Mouse (Mus musculus) embryonic stem cell, embryonic (primary cell): ENCODE data around the gene Armc2.

Experiments used
- CTCF ChIA-PET, 4 experiments: fragments of 300-600 bp in 2 of 4; fragments of 350-600 bp in 2 of 4; sonication (Branson Sonifier 250); formaldehyde crosslinking; loops; one replicate each; lab custom pipeline; 2022; ENCODE audit warnings: inconsistent platforms in 2 of 4; lab: Charles Lee
- POLR2A ChIA-PET, 4 experiments: fragments of 300-600 bp in 2 of 4; fragments of 350-600 bp in 2 of 4; sonication (Branson Sonifier 250); formaldehyde crosslinking; loops; one replicate each; lab custom pipeline; 2022; ENCODE audit warnings: antibody characterized with exemption in 4 of 4, inconsistent platforms in 1 of 4; lab: Charles Lee

Armc2 gene

GRCm38 (mm10) chr10:41992059-41992440, 26.2 kb downstream of the Armc2 start:
- CTCF ChIA-PET: interaction anchor here in 1 of 4 experiments (0.9 to 1.1 kb wide), 2 partner anchors 298 to 303 kb away, joined by 3 read pairs; no protein-coding TSS in a partner anchor
- POLR2A ChIA-PET: no interaction called here

DNA sequence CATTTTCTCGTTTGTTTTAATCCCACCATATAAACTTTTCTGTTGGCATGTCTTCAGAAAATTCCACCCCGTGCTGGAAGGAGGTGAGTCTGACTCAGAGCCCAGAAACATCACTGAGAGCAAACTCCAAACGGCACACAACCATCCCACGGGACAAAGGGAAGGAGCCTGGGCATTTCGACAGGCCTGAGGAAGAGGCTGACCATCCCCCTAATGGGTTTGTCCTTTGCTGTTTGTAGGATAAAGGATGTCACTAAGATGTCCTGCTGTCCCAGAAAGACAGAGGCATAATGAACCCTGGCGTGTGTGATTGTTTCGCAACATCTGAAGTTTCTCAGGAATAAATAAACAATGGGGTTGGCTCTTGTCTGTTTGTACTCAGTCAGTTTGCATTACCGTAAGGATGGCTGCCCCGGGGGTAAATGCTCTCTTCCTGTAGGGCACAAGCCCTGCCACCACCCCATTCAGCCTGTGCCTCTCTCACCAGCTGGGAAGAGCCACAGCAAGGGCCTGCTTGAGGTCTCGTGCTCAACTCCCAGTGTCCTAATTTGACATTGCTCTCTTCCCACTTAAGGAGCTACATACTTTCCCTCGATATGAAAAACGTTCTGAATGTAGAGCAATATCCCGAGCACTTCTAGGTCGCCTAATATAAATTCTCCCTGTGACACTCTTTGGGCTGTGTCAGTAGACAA, 26.7 kb downstream of the Armc2 start:
- CTCF ChIA-PET: interaction anchor here in 1 of 4 experiments (1.1 kb wide), 1 partner anchor 298 kb away, joined by 3 read pairs; no protein-coding TSS in a partner anchor
- POLR2A ChIA-PET: interaction anchor here in 1 of 4 experiments (0.6 to 1.0 kb wide), 2 partner anchors 21 to 130 kb away, joined by 3 read pairs; no protein-coding TSS in a partner anchor

DNA sequence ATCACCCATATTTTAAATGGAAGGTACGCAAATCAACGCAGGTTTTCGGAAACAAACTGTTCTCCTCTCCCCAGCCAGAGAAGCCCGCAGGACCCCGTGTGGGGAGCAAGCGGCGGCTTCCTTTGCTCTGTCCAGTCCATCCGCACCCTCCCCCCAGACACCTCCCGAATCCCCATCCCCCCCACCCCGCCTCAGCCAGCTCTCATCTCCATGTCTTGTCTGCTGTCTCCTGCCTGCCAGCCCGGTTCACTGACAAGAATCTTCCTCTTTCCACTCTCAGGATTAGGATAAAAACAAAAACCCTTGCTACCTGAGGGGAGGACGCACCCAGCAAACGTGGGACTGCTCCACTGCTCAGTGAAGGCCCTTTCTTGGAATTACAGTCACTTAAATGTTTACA, 27.3 kb downstream of the Armc2 start:
- POLR2A ChIA-PET: interaction anchor here in 1 of 4 experiments (0.6 to 1.0 kb wide), 2 partner anchors 20 to 131 kb away, joined by 3 read pairs; no protein-coding TSS in a partner anchor
- CTCF ChIA-PET: interaction anchor here in 1 of 4 experiments (0.6 kb wide), 1 partner anchor 10 kb away, joined by 3 read pairs; no protein-coding TSS in a partner anchor

DNA sequence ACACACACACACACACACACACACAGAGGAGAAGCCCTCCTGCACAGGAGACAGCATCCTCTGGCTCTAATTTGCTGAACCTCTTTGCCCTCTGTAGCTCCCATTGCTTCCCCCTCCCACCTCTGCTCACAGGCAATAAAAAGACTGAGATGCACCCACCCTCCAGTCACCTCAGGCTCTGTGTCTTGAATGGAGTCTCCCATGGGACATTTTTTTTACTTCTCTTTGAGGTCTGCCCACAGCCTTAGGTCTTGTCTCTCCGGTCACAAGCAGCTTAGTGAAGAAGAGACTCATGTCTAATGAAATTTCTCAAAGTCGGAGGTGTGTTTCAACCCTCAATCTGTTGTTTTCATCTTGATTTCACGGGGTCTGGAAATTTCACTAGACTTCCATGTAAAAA, 29.3 kb downstream of the Armc2 start:
- ChIA-PET CTCF (interaction anchor here in 1 of 4 experiments (0.6 kb wide), 1 partner anchor 8 kb away, joined by 3 read pairs; no protein-coding TSS in a partner anchor), POLR2A (interaction anchor here in 3 of 4 experiments (0.6 to 1.1 kb wide), 4 partner anchors 8 to 426 kb away, joined by 3 to 5 read pairs (median 3); no protein-coding TSS in a partner anchor)

- ChIA-PET POLR2A (no interaction called here), CTCF (interaction anchor here in 1 of 4 experiments (0.5 kb wide), 1 partner anchor 481 kb away, joined by 6 read pairs; no protein-coding TSS in a partner anchor)
Measured at GRCm38 (mm10) chr10:41986126-41986525, 32.1 kb downstream of the Armc2 start.

- CTCF ChIA-PET: interaction anchor here in 3 of 4 experiments (0.5 to 1.2 kb wide), 5 partner anchors 47 to 1367 kb away, joined by 3 to 5 read pairs (median 3); no protein-coding TSS in a partner anchor
Measured at GRCm38 (mm10) chr10:41984221-41984620, 34.0 kb downstream of the Armc2 start.

GRCm38 (mm10) chr10:41982821-41983220, 35.4 kb downstream of the Armc2 start:
- ChIA-PET CTCF (interaction anchor here in 2 of 4 experiments (0.6 to 0.7 kb wide), 2 partner anchors 622 to 663 kb away, joined by 3 read pairs; no protein-coding TSS in a partner anchor), POLR2A (interaction anchor here in 1 of 4 experiments (2.1 kb wide), 1 partner anchor 45 kb away, joined by 5 read pairs; no protein-coding TSS in a partner anchor)

More at GRCm38 (mm10) chr10:41984221-41984620, 34.0 kb downstream of the Armc2 start:
- POLR2A ChIA-PET: interaction anchor here in 3 of 4 experiments (0.5 to 2.1 kb wide), 4 partner anchors 13 to 1035 kb away, joined by 3 to 5 read pairs (median 5); no protein-coding TSS in a partner anchor

- ChIA-PET POLR2A (interaction anchor here in 3 of 4 experiments (0.7 to 1.0 kb wide), 6 partner anchors 17 to 314 kb away, joined by 3 to 5 read pairs (median 4); no protein-coding TSS in a partner anchor), CTCF (interaction anchor here (0.6 to 1.5 kb wide), 39 partner anchors 8 to 1465 kb away, joined by 3 to 33 read pairs (median 4); no protein-coding TSS in a partner anchor)
Measured at GRCm38 (mm10) chr10:41980772-41981383, 37.4 kb downstream of the Armc2 start.

DNA sequence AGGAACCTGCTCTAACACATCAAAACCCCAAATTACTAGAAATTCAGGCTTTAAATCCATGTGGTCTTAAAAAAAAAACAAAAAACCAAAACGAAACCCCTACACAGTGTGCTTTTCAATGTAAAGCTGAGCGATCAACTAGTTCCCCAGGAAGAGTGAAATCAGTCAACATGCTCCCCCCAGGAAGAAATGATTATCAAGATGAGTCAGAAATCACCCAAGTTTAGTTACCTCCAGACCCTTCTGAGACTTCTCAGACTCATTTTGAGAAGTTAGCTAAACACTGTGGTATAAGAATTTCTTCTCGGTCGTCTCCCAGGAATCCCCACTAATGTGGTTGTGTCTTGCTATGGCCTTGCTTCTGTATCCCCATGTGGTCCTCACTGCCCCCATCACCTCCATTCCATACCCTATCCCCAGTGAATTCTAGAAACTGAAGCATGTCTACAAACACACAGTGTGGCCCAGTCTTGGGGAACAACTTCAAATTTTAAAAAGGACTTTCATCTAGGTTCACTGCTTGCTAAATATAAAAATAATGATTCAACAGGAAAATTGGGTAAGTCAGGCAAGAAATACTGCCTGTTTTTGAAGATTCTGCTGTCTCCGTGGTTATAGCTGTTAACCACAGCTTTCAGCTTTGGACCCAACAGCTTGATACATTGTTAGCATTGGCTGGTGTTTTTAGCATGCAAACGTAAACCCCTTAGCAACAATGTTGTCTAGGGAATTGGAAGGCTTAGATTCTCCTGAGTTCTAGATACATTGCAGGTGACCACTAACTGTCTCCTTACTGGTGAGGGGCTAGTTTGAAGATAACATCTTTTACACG, 39.6 kb downstream of the Armc2 start:
- ChIA-PET POLR2A (interaction anchor here in 2 of 4 experiments (1.3 to 1.6 kb wide), 2 partner anchors 299 to 315 kb away, joined by 3 to 4 read pairs; no protein-coding TSS in a partner anchor), CTCF (interaction anchor here in 2 of 4 experiments (0.7 to 1.9 kb wide), 4 partner anchors 293 to 936 kb away, joined by 3 to 5 read pairs (median 5); no protein-coding TSS in a partner anchor)

- CTCF ChIA-PET: interaction anchor here in 2 of 4 experiments (0.6 to 1.1 kb wide), 3 partner anchors 8 to 319 kb away, joined by 3 to 5 read pairs (median 3); no protein-coding TSS in a partner anchor
Measured at GRCm38 (mm10) chr10:41972676-41973075, 45.6 kb downstream of the Armc2 start.

DNA sequence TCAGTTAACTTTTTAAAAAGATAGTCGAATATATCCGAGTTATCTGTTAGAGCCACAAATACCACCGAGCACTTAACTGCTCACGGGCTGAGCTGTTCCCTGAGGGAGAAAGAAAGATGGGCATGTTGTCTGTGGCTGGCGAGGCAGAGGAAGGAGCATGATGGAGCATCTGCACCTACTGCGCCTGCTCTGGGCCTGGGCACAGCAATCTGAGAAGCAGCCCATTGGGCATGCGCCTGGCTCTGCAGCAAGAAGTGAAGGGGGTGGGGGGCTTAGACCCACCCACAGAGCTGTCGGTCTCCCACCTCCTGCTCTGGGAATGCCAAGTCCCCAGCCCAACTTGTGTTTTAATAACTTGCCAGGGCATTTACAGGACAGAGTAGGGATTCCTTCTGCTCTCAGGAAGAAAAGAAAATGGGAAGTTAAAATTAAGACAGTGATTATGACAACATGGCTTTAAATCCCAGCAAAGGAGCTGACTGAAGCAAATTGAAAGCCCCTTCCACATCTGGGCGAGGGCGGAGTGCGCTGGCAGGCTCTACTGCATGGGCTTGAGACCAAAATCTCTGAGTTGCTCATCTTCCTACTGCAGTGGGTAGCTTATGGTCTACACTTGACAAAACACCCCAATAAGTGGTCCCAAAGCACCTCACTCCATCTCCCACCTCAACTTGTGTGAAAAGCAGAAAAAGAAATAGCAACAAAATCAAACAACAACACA, 50.2 kb downstream of the Armc2 start:
- CTCF ChIA-PET: interaction anchor here in 1 of 4 experiments (0.6 kb wide), 1 partner anchor 278 kb away, joined by 3 read pairs; no protein-coding TSS in a partner anchor
- POLR2A ChIA-PET: no interaction called here

More at GRCm38 (mm10) chr10:41972676-41973075, 45.6 kb downstream of the Armc2 start:
- POLR2A ChIA-PET: interaction anchor here in 1 of 4 experiments (1.0 kb wide), 1 partner anchor 454 kb away, joined by 3 read pairs; the partner anchor contains the start of gene Cd164

GRCm38 (mm10) chr10:41962725-41963124, 55.5 kb downstream of the Armc2 start:
- POLR2A ChIA-PET: no interaction called here
- CTCF ChIA-PET: interaction anchor here in 2 of 4 experiments (0.7 to 1.7 kb wide), 2 partner anchors 333 to 403 kb away, joined by 4 to 6 read pairs; no protein-coding TSS in a partner anchor

DNA sequence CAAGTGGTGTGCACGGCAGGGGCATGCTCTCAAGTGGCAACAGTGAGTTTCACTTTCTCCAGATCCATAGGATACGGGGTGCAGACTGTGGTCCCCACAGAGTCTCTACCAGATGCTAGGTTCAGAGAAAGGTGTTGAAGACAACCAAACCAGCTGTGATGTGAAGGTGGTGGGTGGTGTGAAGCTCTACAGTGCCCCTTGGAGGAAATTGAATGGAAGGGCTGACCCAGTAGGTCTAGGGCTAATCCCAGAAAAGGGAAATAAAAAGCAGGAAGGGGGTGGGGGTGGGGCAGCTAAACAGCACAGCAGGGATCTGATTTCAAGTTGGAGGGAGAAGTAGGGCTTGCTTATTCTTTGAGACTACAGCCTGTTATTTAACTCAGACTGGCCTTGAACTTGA, 58.4 kb downstream of the Armc2 start:
- ChIA-PET POLR2A (interaction anchor here in 2 of 4 experiments (0.8 to 1.8 kb wide), 4 partner anchors 132 to 441 kb away, joined by 3 to 5 read pairs (median 3); partner anchors contain the start of gene Cd164 (in 1 of the 2)), CTCF (interaction anchor here in 2 of 4 experiments (0.5 to 1.6 kb wide), 14 partner anchors 21 to 822 kb away, joined by 3 to 8 read pairs (median 4); no protein-coding TSS in a partner anchor)

GRCm38 (mm10) chr10:41958677-41959274, 59.5 kb downstream of the Armc2 start:
- ChIA-PET POLR2A (interaction anchor here in 3 of 4 experiments (0.6 to 1.1 kb wide), 5 partner anchors 51 to 324 kb away, joined by 3 to 6 read pairs (median 3); no protein-coding TSS in a partner anchor), CTCF (interaction anchor here in 1 of 4 experiments (0.6 to 1.6 kb wide), 2 partner anchors 28 to 332 kb away, joined by 4 read pairs; no protein-coding TSS in a partner anchor)

- ChIA-PET CTCF (interaction anchor here in 1 of 4 experiments (1.0 kb wide), 1 partner anchor 132 kb away, joined by 3 read pairs; no protein-coding TSS in a partner anchor), POLR2A (interaction anchor here in 3 of 4 experiments (0.6 to 1.0 kb wide), 3 partner anchors 50 to 325 kb away, joined by 3 to 6 read pairs (median 3); no protein-coding TSS in a partner anchor)
Measured at GRCm38 (mm10) chr10:41957421-41958225, 60.6 kb downstream of the Armc2 start.
